In genomic region chr10:127136510-127136909, GRCm38 (mm10) we compare ENCODE assay signal across 14 mouse cellular contexts. TPM values are rescaled to one million over a fixed set of nuclear protein-coding genes. Genes with fewer than 3 reads are reported as not detected.
A peak's percentile ranks its signal among the peaks of the same experiment; 100 is the strongest.
DNase-seq lines count a peak whose midpoint lies in the region; ATAC-seq and TF ChIP-seq lines count a peak whose summit lies in the region.
"Had no signal": no experiment of that assay in that cellular context is flagged by ENCODE, and none has a peak within 500 bp of the region (broad histone marks: within the 10 kb centered on the region; RNA-seq: fewer than 3 reads in every experiment).

No protein-coding gene starts in this region.

- no peaks in the 10 kb centered on the region for H3K9me3 ChIP-seq in intestine, postnatal 0 days (ENCODE audit: control insufficient read depth)
- H3K9me3 ChIP-seq in forebrain, embryonic 11.5 days (ENCODE audit: control insufficient read depth, low read length), result no peaks in the 10 kb centered on the region
- H3K9me3 ChIP-seq in hindbrain, embryonic 13.5 days, result no peaks in the 10 kb centered on the region
- H3K9me3 ChIP-seq: embryonic facial prominence, embryonic 15.5 days; limb, embryonic 15.5 days had no signal

- ATAC-seq in intestine, postnatal 0 days, result no peak
- peak; percentile 83 for ATAC-seq in neutrophil, adult 5-6 weeks (ENCODE audit: extremely low read depth, insufficient number of reproducible peaks, low FRiP score, poor library complexity, severe bottlenecking)
- ATAC-seq in forebrain, embryonic 11.5 days (replicated peaks; ENCODE audit: low FRiP score), result no peak
- no peak for ATAC-seq in hindbrain, embryonic 13.5 days (ENCODE audit: low FRiP score)
- ATAC-seq: hindbrain, postnatal 0 days had no signal

- DNase-seq in A20 (ENCODE audit: low read depth, low spot score), result peak; percentile 52
- peak; percentile 74 to 75 for DNase-seq in CD8-positive naive resting alpha-beta T cell, adult 2 months (ENCODE audit: low read depth in 2 of 2, low spot score in 2 of 2)
- DNase-seq in forebrain, embryonic 11.5 days (ENCODE audit: low spot score), result no peak
- no peak for DNase-seq in c-Kit-positive CD71-positive TER-119-positive erythroid progenitor cells, embryonic 14.5 days (ENCODE audit: low spot score)
- DNase-seq in cerebellum, postnatal 10 days, result no peak
- DNase-seq: adrenal gland, postnatal 25 days; cerebellum, adult 8-10 months had no signal

- 57% methylated on average over 4 of the region's 4 CpGs for WGBS in intestine, postnatal 0 days
- 93% methylated on average over 4 of the region's 4 CpGs for WGBS in forebrain, embryonic 11.5 days
- 89% methylated on average over 4 of the region's 4 CpGs for WGBS in hindbrain, embryonic 13.5 days

- no peak overlapping the region for H3K4me3 ChIP-seq in intestine, postnatal 0 days (ENCODE audit: low read depth, low read length)
- H3K4me3 ChIP-seq in forebrain, embryonic 11.5 days (ENCODE audit: low read depth, low read length), result no peak overlapping the region
- H3K4me3 ChIP-seq in hindbrain, embryonic 13.5 days, result no peak overlapping the region
- H3K4me3 ChIP-seq: embryonic facial prominence, embryonic 15.5 days; limb, embryonic 15.5 days had no signal

- TF ChIP-seq CTCF in intestine, postnatal 0 days (IDR thresholded peaks at IDR 0.05; ENCODE audit: low read depth), result no peak

- H3K36me3 ChIP-seq in intestine, postnatal 0 days (ENCODE audit: control insufficient read depth, insufficient read depth), result no peaks in the 10 kb centered on the region
- no peaks in the 10 kb centered on the region for H3K36me3 ChIP-seq in forebrain, embryonic 11.5 days (ENCODE audit: control insufficient read depth, insufficient read depth, low read length)
- no peaks in the 10 kb centered on the region for H3K36me3 ChIP-seq in hindbrain, embryonic 13.5 days
- H3K36me3 ChIP-seq: embryonic facial prominence, embryonic 15.5 days; limb, embryonic 15.5 days had no signal

- no peaks in the 10 kb centered on the region; the same call in 1 of the 2 replicates for H3K4me1 ChIP-seq in intestine, postnatal 0 days (replicated peaks; ENCODE audit: control insufficient read depth, insufficient read depth, low read length)
- H3K4me1 ChIP-seq in forebrain, embryonic 11.5 days (replicated peaks; ENCODE audit: control insufficient read depth, insufficient read depth, low read length), result no peaks in the 10 kb centered on the region
- H3K4me1 ChIP-seq in hindbrain, embryonic 13.5 days (replicated peaks), result no peaks in the 10 kb centered on the region
- H3K4me1 ChIP-seq: limb, embryonic 15.5 days had no signal

- no peak overlapping the region for H3K4me2 ChIP-seq in intestine, postnatal 0 days (replicated peaks; ENCODE audit: low read depth)
- H3K4me2 ChIP-seq in forebrain, embryonic 11.5 days (ENCODE audit: low read depth, low read length, severe bottlenecking), result no peak overlapping the region
- no peak overlapping the region for H3K4me2 ChIP-seq in hindbrain, embryonic 13.5 days
- H3K4me2 ChIP-seq: embryonic facial prominence, embryonic 15.5 days; heart, embryonic 11.5 days; limb, embryonic 15.5 days had no signal

- H3K9ac ChIP-seq in intestine, postnatal 0 days (ENCODE audit: low read depth, low read length), result no peak overlapping the region
- no peak overlapping the region for H3K9ac ChIP-seq in forebrain, embryonic 11.5 days (ENCODE audit: low read length)
- no peak overlapping the region for H3K9ac ChIP-seq in hindbrain, embryonic 13.5 days
- H3K9ac ChIP-seq: embryonic facial prominence, embryonic 15.5 days; limb, embryonic 15.5 days had no signal

- peak overlapping the region; percentile 54; the same call in 1 of the 2 replicates for H3K27ac ChIP-seq in intestine, postnatal 0 days (ENCODE audit: low read depth, low read length)
- H3K27ac ChIP-seq in forebrain, embryonic 11.5 days (ENCODE audit: low read depth, low read length), result no peak overlapping the region
- H3K27ac ChIP-seq in hindbrain, embryonic 13.5 days, result no peak overlapping the region
- H3K27ac ChIP-seq: embryonic facial prominence, embryonic 15.5 days; hindbrain, postnatal 0 days; limb, embryonic 15.5 days had no signal

- no peaks in the 10 kb centered on the region for H3K27me3 ChIP-seq in intestine, postnatal 0 days (replicated peaks; ENCODE audit: control insufficient read depth, insufficient read depth, low read length)
- H3K27me3 ChIP-seq in forebrain, embryonic 11.5 days (ENCODE audit: control insufficient read depth, insufficient read depth, low read length), result no peaks in the 10 kb centered on the region
- H3K27me3 ChIP-seq in hindbrain, embryonic 13.5 days, result no peaks in the 10 kb centered on the region
- H3K27me3 ChIP-seq: embryonic facial prominence, embryonic 15.5 days; limb, embryonic 15.5 days had no signal

RNA-seq across cellular contexts. Expression of gene Os9, which starts 15.6 kb away (rescaled TPM):
- polyA plus RNA-seq in intestine, postnatal 0 days (2015; fragmentation: Nextera tagmentation; extraction: Ambion mirVana), result 113 and 116 TPM in 2 replicates
- 157 and 176 TPM in 2 replicates for total RNA-seq in neutrophil, adult 5-6 weeks (2017)
- polyA plus RNA-seq in forebrain, embryonic 11.5 days (2014; fragmentation: Nextera tagmentation; extraction: Ambion mirVana), result 51.1 and 57.9 TPM in 2 replicates
- 144 and 146 TPM in 2 replicates for polyA plus RNA-seq in hindbrain, embryonic 13.5 days (2015; fragmentation: Nextera tagmentation; extraction: Ambion mirVana)

RNA-seq across cellular contexts. Expression of gene B4galnt1, which starts 28.5 kb away (rescaled TPM):
- polyA plus RNA-seq in intestine, postnatal 0 days (2015; fragmentation: Nextera tagmentation; extraction: Ambion mirVana), result 29.4 and 34.1 TPM in 2 replicates
- total RNA-seq in neutrophil, adult 5-6 weeks (2017), result 246 and 273 TPM in 2 replicates
- polyA plus RNA-seq in forebrain, embryonic 11.5 days (2014; fragmentation: Nextera tagmentation; extraction: Ambion mirVana), result 7.8 and 8.4 TPM in 2 replicates
- polyA plus RNA-seq in hindbrain, embryonic 13.5 days (2015; fragmentation: Nextera tagmentation; extraction: Ambion mirVana), result 40.6 and 42.3 TPM in 2 replicates

RNA-seq across cellular contexts. Expression of gene Slc26a10, which starts 43.9 kb away (rescaled TPM):
- 0.52 and 0.65 TPM in 2 replicates for polyA plus RNA-seq in intestine, postnatal 0 days (2015; fragmentation: Nextera tagmentation; extraction: Ambion mirVana)
- 2.5 and 3.0 TPM in 2 replicates for total RNA-seq in neutrophil, adult 5-6 weeks (2017)
- polyA plus RNA-seq in forebrain, embryonic 11.5 days (2014; fragmentation: Nextera tagmentation; extraction: Ambion mirVana), result 0.93 and 1.1 TPM in 2 replicates
- polyA plus RNA-seq in hindbrain, embryonic 13.5 days (2015; fragmentation: Nextera tagmentation; extraction: Ambion mirVana), result 1.0 and 1.1 TPM in 2 replicates

RNA-seq across cellular contexts. Expression of gene Arhgef25, which starts 53.4 kb away (rescaled TPM):
- 14.4 and 15.1 TPM in 2 replicates for polyA plus RNA-seq in intestine, postnatal 0 days (2015; fragmentation: Nextera tagmentation; extraction: Ambion mirVana)
- not detected in 2 replicates for total RNA-seq in neutrophil, adult 5-6 weeks (2017)
- polyA plus RNA-seq in forebrain, embryonic 11.5 days (2014; fragmentation: Nextera tagmentation; extraction: Ambion mirVana), result 31.6 and 33.5 TPM in 2 replicates
- polyA plus RNA-seq in hindbrain, embryonic 13.5 days (2015; fragmentation: Nextera tagmentation; extraction: Ambion mirVana), result 28.4 and 30.7 TPM in 2 replicates

RNA-seq across cellular contexts. Expression of gene Dtx3, which starts 59.0 kb away (rescaled TPM):
- 22.2 and 24.6 TPM in 2 replicates for polyA plus RNA-seq in intestine, postnatal 0 days (2015; fragmentation: Nextera tagmentation; extraction: Ambion mirVana)
- 9.0 and 11.5 TPM in 2 replicates for total RNA-seq in neutrophil, adult 5-6 weeks (2017)
- 157 and 170 TPM in 2 replicates for polyA plus RNA-seq in forebrain, embryonic 11.5 days (2014; fragmentation: Nextera tagmentation; extraction: Ambion mirVana)
- polyA plus RNA-seq in hindbrain, embryonic 13.5 days (2015; fragmentation: Nextera tagmentation; extraction: Ambion mirVana), result 211 and 221 TPM in 2 replicates

Comparison
In these comparisons a context has a peak if more than half of its experiments do, and no peak if none do; other contexts are left out.
1. DNase-seq: peak in A20 (single experiment) and CD8-positive naive resting alpha-beta T cell, adult 2 months (2 of 2); none in forebrain, embryonic 11.5 days (single experiment), c-Kit-positive CD71-positive TER-119-positive erythroid progenitor cells, embryonic 14.5 days (single experiment) and cerebellum, postnatal 10 days (0 of 2).